Mouse (Mus musculus) gastrocnemius, adult 8-10 months (tissue): ENCODE data around the gene Grb10. TPM values are rescaled to one million over a fixed set of nuclear protein-coding genes. Genes with fewer than 3 reads are reported as not detected.
A peak's percentile ranks its signal among the peaks of the same experiment; 100 is the strongest.

Experiments used
- DNase-seq, 2 experiments: peaks; one replicate each; pipeline ENCODE4 v3.0.0; 2022; ENCODE audit warnings: low spot score in 2 of 2
- total RNA-seq, 4 experiments: library from RNA; stranded (reverse); gene quantifications; 2 replicates each; pipeline ENCODE4 v1.2.4; 2022

Gene Grb10
- total RNA-seq, 4 experiments from 2014 or later, result 17.0 to 28.7 (median 26.4) TPM

DNA sequence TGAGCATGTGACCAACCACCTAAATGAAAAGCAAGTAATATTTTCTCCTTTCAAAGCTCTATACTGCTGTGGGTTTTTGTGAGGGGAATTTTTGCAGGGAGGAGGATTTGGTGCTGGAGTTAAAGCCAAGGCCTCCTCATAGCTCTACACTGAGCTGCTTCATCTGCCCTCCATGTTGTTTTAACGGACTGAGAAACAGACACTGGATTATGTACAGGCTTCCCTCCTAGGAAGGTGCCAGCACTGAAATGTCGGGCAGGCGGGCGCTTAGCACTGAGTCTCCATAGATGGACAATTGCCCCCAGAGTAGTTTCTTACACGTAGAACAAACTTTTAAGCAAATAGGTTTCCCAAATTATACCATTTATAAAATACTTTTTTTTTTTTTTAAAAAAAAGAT, 4.1 kb downstream of the Grb10 start:
- DNase-seq, result no peak

DNA sequence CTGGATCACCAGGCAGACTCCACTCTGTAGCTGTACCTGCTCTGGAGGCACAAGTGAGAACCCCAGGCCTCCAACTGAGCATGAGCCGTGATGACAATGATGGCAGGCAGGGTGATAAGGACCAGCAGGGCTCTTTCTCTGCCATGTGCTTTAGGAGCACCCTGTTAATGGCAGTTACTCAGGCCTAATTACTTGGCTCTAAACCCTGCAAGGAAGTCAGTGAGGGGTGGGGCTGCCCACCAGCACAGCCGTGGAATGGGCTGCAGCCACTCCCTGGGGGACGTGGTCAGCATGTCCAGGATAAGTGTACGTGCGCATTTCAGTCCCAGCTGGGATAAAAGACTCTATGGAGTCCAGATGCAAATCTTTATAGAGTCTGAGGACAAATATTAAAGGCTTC, 5.7 kb downstream of the Grb10 start:
- DNase-seq, result no peak

DNA sequence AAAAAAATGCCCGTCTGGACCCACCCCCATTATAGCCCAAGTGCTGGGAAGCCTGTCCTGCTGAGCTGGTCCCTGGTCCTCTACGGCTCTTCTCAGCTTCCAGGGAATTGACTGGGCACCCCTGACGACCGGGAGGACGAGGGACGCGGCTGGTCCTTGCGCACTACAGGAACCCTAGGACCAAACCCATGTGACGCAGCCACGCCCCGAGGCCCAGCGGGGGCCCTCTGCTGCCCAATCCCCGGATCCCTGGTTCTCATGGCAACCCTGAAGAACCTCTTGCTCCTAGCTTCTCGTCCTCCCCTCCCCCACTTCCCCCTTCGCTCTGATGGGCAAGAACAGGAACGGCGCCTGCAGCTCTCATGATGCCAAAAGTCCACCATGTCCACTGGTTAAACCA, 11.8 kb downstream of the Grb10 start:
- DNase-seq, result no peak

DNA sequence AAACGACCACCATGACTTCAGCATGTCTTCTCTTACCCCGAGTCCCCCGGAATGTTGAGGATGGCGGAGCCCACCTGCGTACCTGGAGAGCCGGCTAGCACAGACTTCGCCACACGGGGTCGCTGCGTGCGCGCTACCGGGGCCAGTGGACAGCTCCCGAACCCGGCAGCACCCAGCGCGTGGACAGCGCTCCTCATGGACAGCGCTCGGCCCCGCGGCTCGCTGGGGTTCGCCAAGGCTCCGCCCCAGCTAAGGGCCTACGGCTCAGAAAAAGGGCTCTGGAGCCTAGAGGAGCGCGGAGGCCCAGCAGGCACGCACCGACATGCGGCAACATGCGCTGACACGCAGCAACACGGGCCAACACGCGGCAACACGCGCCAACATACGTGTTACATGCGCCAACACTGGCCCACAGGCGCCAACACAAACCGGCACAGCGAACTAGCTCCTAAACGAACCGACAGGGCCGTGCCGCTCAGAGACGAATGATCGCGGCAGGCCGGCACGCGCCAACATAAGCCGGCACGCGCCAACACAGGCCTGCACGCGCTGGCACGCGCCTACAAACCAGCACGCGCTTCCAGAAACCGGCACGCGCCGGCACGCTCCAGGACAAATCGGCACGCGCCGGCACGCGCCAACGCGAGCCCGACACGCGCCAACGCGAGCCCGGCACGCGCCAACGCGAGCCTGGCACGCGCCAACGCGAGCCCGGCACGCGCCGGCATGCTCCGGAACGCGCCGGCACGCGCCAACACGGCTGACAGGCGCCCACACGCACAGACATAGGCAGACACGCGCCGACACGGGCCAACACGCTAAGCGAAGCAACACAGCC, 12.5 kb downstream of the Grb10 start:
- DNase-seq, result peak in 1 of 2 experiments; percentile 48

DNA sequence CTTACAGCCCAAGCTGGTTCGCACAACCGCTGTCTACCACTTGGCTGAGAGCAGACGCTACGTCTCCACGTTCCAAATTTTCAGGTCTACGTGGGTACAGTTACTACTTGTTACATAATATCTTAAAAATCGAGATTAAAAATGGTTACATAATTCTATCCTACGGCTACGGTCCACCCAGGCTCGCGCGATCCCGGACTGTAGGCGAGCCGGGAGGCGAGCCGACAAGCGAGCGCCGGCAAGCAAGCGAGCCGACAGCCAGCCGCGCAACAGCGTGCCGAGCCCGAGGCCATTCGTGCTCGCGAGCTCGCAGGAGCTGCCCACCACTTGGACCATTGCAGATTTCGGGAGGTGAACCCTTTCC, 13.1 kb downstream of the Grb10 start:
- DNase-seq, result no peak

DNA sequence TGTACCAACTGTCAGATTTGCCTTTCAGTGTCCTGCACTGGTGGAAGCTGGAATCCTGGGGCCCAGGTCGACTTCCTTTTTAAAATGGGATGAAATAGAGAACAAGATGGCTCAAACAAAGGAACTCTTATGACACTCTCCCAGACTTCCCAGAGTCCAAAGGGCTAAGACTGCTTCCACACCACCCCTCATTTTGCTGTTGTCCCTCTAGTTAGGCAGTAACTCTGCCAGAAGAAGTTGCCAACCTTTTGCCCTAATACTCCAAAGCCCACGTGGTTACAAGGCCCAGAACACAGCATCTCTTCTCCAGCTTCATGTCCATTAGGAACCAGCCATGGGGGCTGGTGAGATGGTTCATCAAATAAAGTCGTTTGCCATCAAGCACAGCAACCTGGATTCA, 15.4 kb downstream of the Grb10 start:
- DNase-seq, result no peak

DNA sequence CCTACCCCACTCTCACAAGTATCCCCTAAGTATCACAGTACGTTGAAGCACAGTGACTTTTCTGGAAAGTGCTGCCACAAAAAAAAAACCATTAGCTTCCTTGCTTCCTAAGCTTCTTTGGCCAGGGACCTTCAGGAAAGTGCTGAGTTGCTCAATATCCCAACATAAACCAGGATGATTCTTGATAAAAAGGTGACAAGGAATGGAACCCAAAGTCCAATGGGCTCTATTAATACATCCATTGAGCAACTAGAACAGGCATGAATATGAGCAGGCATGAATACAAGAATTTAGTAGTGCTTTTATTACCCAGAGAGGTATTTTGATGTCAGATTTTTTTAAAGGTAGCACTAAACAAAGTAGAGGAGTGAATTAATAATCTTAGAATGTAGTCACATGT, 18.8 kb downstream of the Grb10 start:
- DNase-seq, result no peak

DNA sequence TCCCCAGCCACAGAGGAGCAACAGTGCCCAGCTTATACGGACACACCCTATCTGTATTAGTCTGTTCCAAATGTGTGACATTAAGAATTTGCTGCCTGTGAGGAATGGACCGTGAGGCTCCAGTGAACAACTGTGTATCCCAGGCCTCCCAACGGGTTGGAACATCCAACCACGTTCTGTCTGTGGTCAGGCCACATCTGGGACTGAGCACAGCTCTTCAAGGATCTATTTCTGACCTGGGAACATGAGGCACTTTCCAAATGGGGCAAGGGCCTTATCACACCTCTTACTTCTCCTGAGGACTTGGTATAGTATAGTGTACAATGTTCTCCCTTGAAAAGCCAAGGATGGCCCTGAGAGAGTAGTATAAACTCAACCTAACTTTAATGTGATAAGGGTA, 19.9 kb downstream of the Grb10 start:
- no peak for DNase-seq

DNA sequence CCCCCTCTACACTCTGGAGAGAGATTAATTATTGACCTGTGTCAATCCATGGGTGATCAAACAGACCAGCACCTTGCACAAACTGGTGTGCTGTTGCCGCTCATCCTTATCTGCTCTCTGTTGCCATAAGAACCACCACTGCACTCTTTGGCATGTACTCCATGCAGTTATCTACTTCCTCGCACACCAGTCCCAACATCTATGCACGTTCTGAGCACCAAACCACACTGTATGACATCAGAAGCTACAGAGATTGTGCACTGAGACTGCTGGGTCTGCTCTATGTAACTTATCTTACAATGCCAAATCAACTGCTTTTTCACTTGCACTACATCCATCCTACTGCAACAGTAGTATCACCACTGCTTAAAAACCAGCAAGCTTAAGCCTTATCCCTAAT, 28.4 kb downstream of the Grb10 start:
- no peak for DNase-seq

DNA sequence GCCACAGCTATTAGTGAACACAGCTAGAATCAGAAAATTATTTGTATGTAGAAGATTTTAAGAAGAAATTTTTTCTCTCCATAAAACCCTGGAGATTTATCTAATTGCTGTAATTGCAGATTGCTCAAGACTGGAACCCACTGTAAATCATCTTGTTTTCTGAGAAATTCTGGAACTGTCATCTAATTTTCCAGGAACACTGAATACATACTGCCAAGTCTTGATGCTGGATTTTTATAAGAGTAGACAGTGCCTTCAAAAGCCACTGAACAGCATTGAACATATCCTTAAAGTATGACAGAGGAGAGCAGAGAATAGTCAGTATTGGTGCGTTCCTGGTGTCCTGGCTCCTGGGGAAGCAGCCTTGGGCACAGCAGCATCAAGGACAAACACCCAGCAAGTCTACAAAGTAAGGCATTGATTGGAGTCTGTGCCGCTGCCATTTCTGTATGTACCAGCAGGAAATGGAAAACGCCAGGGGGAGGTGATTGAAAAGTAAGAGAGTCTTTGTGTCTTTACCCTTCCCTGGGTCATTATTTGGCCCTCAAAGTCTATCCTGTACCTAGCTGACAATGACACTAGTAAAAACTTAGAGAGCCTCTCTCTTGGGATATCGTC, 38.1 kb downstream of the Grb10 start:
- DNase-seq, result no peak

DNA sequence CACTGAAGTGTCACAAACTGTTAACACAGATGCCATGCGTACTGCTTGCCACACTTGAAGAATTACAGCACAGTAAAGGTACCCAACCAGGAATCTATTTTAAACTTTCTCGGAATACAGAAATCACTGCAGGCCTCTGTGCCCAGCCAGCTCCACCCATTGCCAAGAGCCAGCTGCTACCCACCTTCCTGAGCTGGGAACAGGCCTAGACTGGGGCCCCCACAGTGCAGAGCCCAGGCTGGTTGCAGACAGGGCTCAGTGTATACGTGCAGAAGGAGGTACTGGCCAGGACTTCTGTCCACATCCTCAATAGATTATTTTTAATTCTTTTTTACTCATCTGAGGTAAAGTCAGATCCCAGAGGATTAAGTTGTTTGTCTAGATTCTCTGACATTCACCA, 39.6 kb downstream of the Grb10 start:
- DNase-seq, result peak in 1 of 2 experiments; percentile 27

DNA sequence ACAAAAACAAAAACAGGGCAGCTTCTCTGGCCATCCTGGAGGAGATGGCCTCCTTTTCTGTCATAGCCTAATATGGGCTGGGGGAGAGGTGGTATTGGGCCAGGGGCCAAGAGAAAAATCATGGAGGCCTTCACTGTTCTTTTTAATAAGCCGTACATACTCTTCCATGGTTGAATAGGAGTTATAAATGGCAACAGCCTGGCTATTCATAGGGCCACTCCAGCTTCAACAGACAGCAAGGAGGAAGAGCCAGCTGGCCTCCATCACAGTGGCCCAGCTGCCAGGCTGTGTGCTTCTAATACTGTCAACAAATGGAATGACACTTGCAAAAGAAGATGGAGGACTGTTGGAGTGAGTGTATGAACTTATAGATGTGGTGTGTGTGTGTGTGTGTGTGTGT, 41.4 kb downstream of the Grb10 start:
- peak in 1 of 2 experiments; percentile 58 for DNase-seq

DNA sequence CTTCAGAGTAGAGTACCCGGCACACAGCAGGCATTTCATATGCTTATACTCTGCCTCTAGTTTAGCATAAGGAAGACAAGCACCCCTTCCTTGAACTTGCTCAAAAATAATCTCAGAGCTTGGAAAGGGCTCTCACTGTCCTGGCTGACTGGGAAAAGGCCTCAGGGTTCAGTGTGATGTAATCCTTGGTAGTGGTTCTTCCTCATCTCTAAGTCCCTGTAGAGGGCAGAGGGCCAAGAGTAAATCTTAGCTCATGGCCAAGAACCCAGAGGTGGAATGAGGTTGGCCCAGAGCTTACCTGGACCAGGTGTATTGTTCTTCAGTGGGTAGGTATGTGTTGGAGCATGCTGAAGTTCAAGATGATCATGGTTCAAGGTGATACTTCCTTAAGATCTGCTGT, 43.1 kb downstream of the Grb10 start:
- DNase-seq, result no peak

DNA sequence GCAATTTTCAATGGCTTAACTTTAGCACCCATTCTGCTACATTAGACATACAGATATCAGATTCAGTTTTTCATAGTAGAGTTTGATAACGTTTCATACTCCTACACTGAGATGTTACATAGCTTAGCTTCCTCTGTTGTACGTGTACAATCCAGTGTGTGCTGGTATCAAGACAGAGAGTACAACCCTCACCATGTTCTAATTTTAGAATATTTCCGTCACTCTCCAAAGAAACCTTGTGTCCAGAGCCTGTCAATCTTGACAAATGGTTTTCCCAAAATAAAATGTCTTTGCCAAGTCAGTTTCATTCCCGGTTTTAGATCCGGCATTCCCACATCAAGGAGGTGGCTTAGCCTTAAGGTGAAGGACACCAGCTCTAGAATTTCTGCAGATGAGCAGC, 44.7 kb downstream of the Grb10 start:
- DNase-seq, result no peak

DNA sequence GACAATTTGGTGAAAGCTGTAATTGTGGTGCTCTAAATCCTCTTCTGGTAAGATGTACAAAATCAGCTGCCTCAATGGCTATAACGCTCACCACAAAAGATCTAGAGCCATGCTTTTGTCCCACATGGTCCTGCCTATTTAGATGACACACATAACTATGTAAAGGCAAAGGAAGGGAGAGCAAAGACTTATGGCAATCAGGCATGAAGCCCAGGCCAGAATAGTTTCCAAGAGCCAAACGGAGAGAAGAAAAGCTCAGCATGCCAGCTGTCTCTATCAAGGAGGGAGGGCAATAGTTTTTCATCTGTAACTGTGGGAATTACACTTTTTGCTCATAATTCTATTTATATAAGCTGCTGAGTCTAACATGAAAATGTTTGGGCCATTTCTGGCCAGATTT, 45.3 kb downstream of the Grb10 start:
- no peak for DNase-seq

DNA sequence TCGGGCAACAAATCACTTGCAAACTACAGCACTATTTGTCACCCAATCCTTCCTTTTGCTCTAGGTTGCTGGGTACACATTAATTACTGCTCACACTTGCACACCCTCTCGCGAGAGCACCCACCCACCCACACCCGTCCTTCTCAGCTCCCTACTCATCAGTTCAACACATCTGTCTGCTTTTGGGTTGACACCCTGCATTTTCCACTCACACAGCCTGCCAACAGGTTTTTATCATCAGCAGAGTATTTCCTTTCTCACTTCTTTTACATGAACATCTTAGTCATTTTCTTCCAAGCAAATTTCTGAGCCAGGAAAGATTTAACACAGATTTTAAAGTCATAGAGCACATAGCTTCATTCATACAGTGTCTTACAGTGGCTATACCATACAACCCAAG, 48.6 kb downstream of the Grb10 start:
- no peak for DNase-seq

DNA sequence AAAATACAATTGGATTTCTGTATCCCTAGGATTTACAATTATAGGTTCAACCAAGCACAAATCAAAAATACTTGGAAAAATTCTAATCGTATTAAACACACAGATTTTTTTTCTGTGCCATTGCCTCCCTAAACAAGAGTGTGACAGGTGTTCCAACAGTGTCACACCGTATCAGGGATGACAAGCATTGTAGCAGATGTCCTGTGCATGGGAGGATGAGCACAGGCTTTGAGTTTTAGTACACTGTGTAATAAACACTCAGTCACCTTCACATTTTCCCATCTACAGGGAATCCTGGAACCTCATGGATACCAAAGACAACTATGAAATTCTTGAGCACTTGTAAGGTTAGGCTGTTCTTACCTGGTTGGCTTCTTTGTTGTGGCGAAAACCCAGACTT, 51.2 kb downstream of the Grb10 start:
- DNase-seq, result no peak

DNA sequence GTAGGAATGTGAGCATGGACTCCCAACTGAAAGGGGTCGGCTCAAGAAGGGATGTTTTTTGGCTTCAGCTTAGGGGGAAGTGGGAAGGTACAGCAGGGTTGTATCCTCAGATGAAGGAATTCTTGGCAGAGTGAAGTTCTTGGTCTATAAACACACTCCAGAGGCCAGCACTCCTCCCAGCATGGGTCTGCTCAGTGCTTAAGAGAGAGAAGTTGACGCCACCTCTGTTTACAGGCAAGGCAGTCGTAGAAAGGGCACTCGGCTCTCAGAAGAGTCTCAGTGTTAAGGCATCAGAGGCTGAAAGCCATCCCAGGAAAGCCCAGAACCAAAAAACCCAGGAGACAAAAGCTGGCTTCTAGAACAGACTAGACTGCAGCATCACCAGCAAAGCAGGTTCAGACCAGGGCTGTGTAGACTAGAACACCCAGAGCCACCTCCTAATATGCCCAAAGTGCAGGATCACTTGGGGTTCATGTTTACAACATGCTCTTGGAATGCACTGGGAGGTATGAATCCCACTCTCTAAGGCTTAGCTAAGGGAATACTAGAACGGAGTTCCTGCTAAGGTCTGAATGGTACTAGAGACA, 59.8 kb downstream of the Grb10 start:
- DNase-seq, result no peak

DNA sequence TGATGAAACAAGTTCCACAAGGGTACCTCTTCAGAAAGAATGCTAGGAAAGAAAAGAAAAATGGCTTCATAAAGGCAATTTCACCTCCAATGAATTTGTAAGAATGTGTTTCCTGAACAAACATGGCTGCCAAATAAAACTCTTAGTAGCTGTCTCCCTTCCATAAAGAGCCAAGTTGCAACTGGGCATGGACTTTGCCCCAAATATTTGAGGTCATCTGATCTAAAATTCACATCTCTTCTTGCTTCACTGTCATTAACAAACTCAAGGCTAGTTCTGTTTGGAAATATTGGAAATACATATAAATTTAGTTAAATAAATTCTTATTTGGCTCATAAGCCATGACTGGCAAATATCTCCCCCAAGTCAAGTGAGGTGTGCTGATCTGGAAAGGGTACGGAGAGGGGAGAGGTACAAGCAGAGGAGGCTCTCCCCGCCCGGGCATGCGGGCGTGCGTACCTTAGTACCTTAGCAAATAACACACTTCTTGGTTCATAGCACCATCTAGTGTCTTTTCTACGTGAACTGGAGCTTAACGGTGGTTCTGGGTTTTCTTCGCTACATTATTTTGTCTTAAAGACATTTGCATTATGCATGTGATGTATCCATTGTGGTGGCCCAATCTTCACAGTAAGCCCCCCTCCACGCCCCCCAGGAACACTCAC, 63.8 kb downstream of the Grb10 start:
- no peak for DNase-seq

DNA sequence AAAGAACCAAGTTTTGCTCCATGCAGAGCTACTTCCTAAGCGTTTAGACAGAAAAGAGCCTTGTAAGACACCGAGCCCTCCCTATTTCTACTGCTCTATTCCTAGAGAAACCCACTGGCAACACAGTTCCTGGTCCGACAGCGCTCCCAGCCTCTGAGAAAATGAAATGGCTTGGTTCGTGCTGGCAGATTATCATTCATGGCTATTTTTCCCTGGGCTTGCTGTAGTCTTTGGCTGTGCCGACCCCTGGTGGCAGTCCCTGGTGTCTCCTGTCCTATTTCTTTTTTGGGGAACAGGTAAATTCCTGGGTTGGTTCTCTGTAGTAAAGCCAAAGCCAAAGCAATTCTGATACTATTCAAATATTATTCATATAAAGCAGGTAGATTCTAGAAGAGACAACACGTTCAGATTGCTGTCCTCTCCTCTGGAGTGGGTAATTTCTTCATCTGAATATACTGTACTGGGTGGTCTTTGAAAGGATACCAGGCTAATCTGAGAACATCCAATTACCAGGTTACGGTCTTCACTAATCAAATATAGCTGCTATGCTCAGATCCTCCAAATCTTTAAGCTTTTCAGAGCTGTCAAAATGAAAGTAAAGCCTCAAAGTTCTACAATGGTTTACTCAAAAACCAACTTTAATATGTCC, 65.0 kb downstream of the Grb10 start:
- peak; percentile 79 to 83 for DNase-seq

DNA sequence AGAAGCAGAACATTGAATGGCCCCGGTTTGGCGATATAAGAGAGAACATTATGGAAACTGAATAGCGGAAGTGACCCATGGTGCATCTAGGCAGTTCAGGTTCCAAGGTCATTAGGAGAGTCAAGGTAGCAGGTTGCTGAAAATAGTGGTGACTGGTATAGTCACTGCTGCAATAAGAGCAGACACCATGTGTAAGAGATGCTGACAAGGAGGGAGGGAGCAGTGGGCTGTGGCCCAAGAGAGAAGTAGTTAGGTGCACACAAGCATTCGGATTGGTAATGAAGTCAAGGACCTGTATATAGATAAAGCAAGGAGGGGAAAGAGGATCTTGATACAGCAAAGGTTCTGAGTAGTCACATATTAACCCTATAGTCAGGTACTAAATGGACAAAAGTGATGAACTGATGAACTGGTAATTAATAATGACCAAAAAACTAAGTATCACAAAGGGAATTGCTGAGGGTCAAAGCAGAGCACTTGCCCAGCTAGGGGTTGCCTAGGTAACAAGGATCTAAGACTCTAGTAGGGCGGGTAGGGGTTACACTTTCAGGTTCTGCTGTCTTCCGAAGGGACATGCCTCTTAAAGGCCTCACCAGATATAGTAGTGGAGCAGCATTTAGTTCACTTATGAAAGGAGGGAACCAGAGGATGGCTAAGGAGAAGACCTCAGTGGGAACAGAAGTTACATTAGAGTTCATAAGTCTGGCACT, 65.9 kb downstream of the Grb10 start:
- DNase-seq, result no peak
